Mouse (Mus musculus) E14TG2a.4 (cell line): ENCODE measurements around the gene Rem2.

Experiments
- H3K27me3 ChIP-seq: 2 replicates; pipeline ENCODE4 v1.6.1; 2014; ENCODE audit warnings: low read length, control low read depth; ENCODE audit not compliant: insufficient read depth
- H3K36me3 ChIP-seq: 2 replicates; pipeline ENCODE4 v1.6.1; 2014; ENCODE audit warnings: low read length, control low read depth; ENCODE audit not compliant: insufficient read depth
- H3K4me1 ChIP-seq: replicated peaks from 2 replicates; pipeline ENCODE4 v1.6.1; 2014; ENCODE audit warnings: low read depth, low read length, control low read depth
- H3K4me3 ChIP-seq: replicated peaks from 2 replicates; pipeline ENCODE4 v1.5.1; 2014; ENCODE audit warnings: mild to moderate bottlenecking, low read length
- H3K9me3 ChIP-seq: 2 replicates; pipeline ENCODE4 v1.6.1; 2014; ENCODE audit warnings: low read length, control low read depth
- CTCF ChIP-seq: conservative IDR thresholded peaks from 2 replicates; pipeline ENCODE4 v1.5.1; 2014; ENCODE audit warnings: low read length
- NANOG ChIP-seq: IDR thresholded peaks from 2 replicates; pipeline ENCODE4 v1.6.1; 2014; ENCODE audit warnings: borderline replicate concordance, low read length, mixed read lengths
- POU5F1 ChIP-seq: IDR thresholded peaks from 2 replicates; pipeline ENCODE4 v1.6.1; 2014; ENCODE audit warnings: low read length, borderline replicate concordance

The Rem2 gene

DNA sequence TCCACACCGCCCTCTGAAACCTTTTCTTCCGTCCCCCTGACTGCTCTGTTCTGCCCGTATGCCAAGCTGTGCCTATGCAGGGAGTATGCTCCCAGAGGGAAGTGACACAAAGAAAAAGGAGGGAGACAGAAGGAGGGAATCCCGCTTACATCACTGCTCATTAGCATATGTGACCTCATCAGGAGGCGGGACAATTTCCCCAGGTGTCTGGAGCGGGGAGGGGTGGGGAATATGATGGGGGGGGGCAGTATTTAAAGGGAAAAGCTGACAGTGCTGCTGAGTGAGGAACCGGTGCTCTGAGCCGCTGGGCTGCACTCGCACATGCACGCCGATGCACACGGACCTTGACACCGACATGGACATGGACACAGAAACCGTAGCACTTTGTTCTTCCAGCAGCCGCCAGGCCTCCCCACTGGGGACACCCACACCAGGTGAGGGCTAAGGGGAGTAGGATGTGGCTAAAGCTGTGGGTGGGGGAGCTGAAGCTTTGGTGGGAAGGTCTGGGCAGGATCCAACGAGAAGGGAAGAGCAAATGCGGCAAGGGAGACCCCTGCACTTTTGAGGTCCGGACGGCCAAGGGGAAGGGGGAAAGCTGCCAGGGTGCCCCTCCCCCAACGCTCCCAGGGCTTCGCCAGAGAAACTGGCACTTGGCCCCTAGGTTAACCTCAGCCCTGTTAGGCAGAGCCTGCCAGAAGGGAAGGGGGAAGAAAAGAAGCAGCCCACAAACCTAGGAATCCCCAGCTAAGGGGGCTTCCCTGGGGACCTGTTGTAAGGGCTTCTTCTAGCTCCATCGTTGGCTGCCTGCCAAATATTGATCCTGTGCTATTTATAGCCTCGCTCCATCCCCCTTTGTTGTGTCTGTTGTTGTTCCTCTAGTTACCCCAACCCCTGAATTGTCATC lies at the start of gene Rem2:
Gene Rem2 (plus strand): TSS at position 160 of the 904 bp plus-strand sequence.
- H3K4me3 ChIP-seq = peak within 1 kb of the TSS; percentile 72
- TF ChIP-seq NANOG = no peak
- TF ChIP-seq POU5F1 = no peak
- TF ChIP-seq CTCF = no peak
- no peaks in the 10 kb centered on the region for H3K36me3 ChIP-seq
- H3K27me3 ChIP-seq = peaks cover 64% of the 10 kb centered on the region
- no peaks in the 10 kb centered on the region for H3K9me3 ChIP-seq
- peaks cover 31% of the 10 kb centered on the region for H3K4me1 ChIP-seq

GRCm38 (mm10) chr14:54426689-54427398 lies 49.1 kb upstream of the Rem2 start, which contains the start of gene Mrpl52:
Mrpl52 (plus strand) TSS chr14:54426909.
- TF ChIP-seq CTCF (no peak), NANOG (no peak), POU5F1 (no peak)
- Histone ChIP-seq H3K4me1 (peaks cover 70% of the 10 kb centered on the region), H3K4me3 (peak within 1 kb of the TSS; percentile 99), H3K9me3 (no peaks in the 10 kb centered on the region), H3K27me3 (peaks cover 13% of the 10 kb centered on the region), H3K36me3 (peaks cover 23% of the 10 kb centered on the region)

- peaks cover 17% of the 10 kb centered on the region for H3K27me3 ChIP-seq
- no peaks in the 10 kb centered on the region for H3K9me3 ChIP-seq
- peaks cover 76% of the 10 kb centered on the region for H3K4me1 ChIP-seq
- peak overlapping the region; percentile 99 for H3K4me3 ChIP-seq
- H3K36me3 ChIP-seq = peaks cover 23% of the 10 kb centered on the region
- TF ChIP-seq POU5F1 (no peak), NANOG (no peak), CTCF (no peak)
These were observed 48.2 kb upstream of the Rem2 start for GRCm38 (mm10) chr14:54427696-54428095.

DNA sequence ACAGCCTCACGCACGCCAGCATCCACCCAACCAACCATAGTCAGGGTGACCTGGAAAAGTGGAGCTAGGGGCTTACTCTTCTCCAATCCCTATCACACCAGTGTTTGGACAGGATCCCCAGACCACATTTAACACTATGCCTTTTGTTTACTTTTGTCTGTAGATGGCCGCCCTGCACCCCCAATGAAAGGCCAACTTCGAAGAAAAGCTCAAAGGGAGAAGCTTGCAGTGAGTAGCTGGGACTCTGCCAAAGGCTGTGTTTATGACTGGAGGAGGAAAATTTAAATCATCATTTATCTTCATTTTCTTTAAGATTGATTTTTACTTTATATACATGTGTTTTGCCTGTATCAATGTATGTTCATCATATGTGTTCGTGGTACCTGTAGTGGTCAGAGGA lies 47.5 kb upstream of the Rem2 start:
- TF ChIP-seq CTCF = no peak
- TF ChIP-seq POU5F1 = no peak
- TF ChIP-seq NANOG = no peak
- Histone ChIP-seq H3K4me1 (peaks cover 81% of the 10 kb centered on the region), H3K27me3 (peaks cover 17% of the 10 kb centered on the region), H3K36me3 (peaks cover 23% of the 10 kb centered on the region), H3K4me3 (no peak overlapping the region), H3K9me3 (no peaks in the 10 kb centered on the region)

- Histone ChIP-seq H3K4me1 (peaks cover 82% of the 10 kb centered on the region), H3K9me3 (no peaks in the 10 kb centered on the region), H3K4me3 (peak overlapping the region; percentile 82; the same call in 1 of the 2 replicates), H3K36me3 (peaks cover 23% of the 10 kb centered on the region), H3K27me3 (peaks cover 17% of the 10 kb centered on the region)
- no peak for TF ChIP-seq NANOG
- no peak for TF ChIP-seq POU5F1
- no peak for TF ChIP-seq CTCF
These were observed 46.4 kb upstream of the Rem2 start for GRCm38 (mm10) chr14:54429332-54430093.

DNA sequence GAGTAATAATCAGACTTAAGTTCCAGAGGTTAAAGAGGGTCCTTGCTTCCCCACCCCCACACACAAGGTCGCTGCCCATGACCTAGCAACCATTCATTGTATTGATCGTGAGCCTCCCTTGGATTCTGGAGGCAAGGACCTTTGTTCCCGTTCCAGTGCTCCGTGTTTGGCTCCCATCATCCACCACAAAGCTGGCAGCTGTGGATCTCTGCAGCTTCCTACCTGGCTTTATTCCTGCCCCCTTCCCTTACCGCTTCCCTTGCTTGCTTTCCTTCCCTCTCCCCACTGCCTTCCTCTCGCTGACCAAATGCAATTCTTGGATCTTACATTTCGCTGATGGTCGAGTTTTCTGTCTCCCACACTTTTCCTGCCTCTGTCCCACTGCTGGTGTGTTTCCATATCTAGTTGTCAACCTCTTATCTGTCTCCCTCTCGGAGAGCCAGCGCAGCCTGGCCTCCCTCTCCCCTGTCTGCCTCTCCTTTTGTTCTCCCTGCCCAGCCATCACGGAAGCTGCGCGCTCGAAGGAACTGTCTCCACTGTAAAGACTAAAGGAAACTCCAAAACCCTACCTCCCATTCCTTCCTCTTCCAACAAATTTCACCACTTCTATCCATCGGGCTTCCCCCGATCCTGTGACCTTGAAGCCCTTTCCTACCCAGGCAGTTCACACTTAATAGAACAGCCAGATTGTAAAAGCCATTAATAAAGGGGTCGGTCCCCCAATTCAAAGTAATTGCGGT lies 45.3 kb upstream of the Rem2 start:
- peaks cover 17% of the 10 kb centered on the region for H3K27me3 ChIP-seq
- H3K36me3 ChIP-seq = peaks cover 25% of the 10 kb centered on the region
- H3K4me1 ChIP-seq = peaks cover 80% of the 10 kb centered on the region
- TF ChIP-seq CTCF = no peak
- no peak for TF ChIP-seq NANOG
- TF ChIP-seq POU5F1 = no peak
- H3K4me3 ChIP-seq = peak overlapping the region; percentile 82
- no peaks in the 10 kb centered on the region for H3K9me3 ChIP-seq

- TF ChIP-seq CTCF = no peak
- TF ChIP-seq NANOG = no peak
- no peak for TF ChIP-seq POU5F1
- Histone ChIP-seq H3K4me3 (peak within 1 kb of the TSS; percentile 82), H3K4me1 (peaks cover 75% of the 10 kb centered on the region), H3K27me3 (peaks cover 17% of the 10 kb centered on the region), H3K9me3 (no peaks in the 10 kb centered on the region), H3K36me3 (peaks cover 34% of the 10 kb centered on the region)
These were observed 44.4 kb upstream of the Rem2 start, which contains the start of gene Mmp14 for GRCm38 (mm10) chr14:54431334-54432077. Mmp14 (plus strand) TSS chr14:54431612.
